Mouse (Mus musculus): ENCODE data around the gene Klhl2.

The Klhl2 gene

GRCm38 (mm10) chr8:64832581-64833135 is 17.2 kb downstream of the Klhl2 start:
- in situ Hi-C loops (cut with MboI; ENCODE audit: low sequenced_read_pairs): no loop called here

- in situ Hi-C loops (cut with MboI; ENCODE audit: low sequenced_read_pairs): no loop called here
Observed at GRCm38 (mm10) chr8:64831656-64832055, 18.2 kb downstream of the Klhl2 start.

GRCm38 (mm10) chr8:64829921-64830320 is 19.9 kb downstream of the Klhl2 start:
- in situ Hi-C loops (cut with MboI; ENCODE audit: low sequenced_read_pairs): no loop called here

- in situ Hi-C loops (cut with MboI; ENCODE audit: low sequenced_read_pairs): no loop called here
Observed at GRCm38 (mm10) chr8:64829391-64829790, 20.4 kb downstream of the Klhl2 start.

GRCm38 (mm10) chr8:64828466-64828865 is 21.4 kb downstream of the Klhl2 start:
- in situ Hi-C loops (cut with MboI; ENCODE audit: low sequenced_read_pairs): no loop called here

- in situ Hi-C loops (cut with MboI; ENCODE audit: low sequenced_read_pairs): no loop called here
Observed at GRCm38 (mm10) chr8:64827356-64827755, 22.5 kb downstream of the Klhl2 start.

GRCm38 (mm10) chr8:64826461-64826860 is 23.4 kb downstream of the Klhl2 start:
- in situ Hi-C loops (cut with MboI; ENCODE audit: low sequenced_read_pairs): no loop called here

- in situ Hi-C loops (cut with MboI; ENCODE audit: low sequenced_read_pairs): no loop called here
Observed at GRCm38 (mm10) chr8:64823905-64824304, 25.9 kb downstream of the Klhl2 start.

GRCm38 (mm10) chr8:64820940-64821339 is 28.9 kb downstream of the Klhl2 start:
- in situ Hi-C loops (cut with MboI; ENCODE audit: low sequenced_read_pairs): no loop called here

- in situ Hi-C loops (cut with MboI; ENCODE audit: low sequenced_read_pairs): no loop called here
Observed at GRCm38 (mm10) chr8:64811790-64812189, 38.0 kb downstream of the Klhl2 start.

GRCm38 (mm10) chr8:64811083-64811482 is 38.7 kb downstream of the Klhl2 start:
- in situ Hi-C loops (cut with MboI; ENCODE audit: low sequenced_read_pairs): no loop called here

GRCm38 (mm10) chr8:64806558-64806957 is 43.3 kb downstream of the Klhl2 start:
- in situ Hi-C loops (cut with MboI; ENCODE audit: low sequenced_read_pairs): no loop called here

GRCm38 (mm10) chr8:64804971-64805370 is 44.8 kb downstream of the Klhl2 start:
- in situ Hi-C loops (cut with MboI; ENCODE audit: low sequenced_read_pairs): no loop called here

GRCm38 (mm10) chr8:64799306-64799705 is 50.5 kb downstream of the Klhl2 start:
- in situ Hi-C loops (cut with MboI; ENCODE audit: low sequenced_read_pairs): no loop called here

GRCm38 (mm10) chr8:64798503-64798902 is 51.3 kb downstream of the Klhl2 start:
- in situ Hi-C loops (cut with MboI; ENCODE audit: low sequenced_read_pairs): no loop called here

- in situ Hi-C loops (cut with MboI; ENCODE audit: low sequenced_read_pairs): no loop called here
Observed at GRCm38 (mm10) chr8:64797751-64798150, 52.1 kb downstream of the Klhl2 start.

GRCm38 (mm10) chr8:64791250-64791881 is 58.5 kb downstream of the Klhl2 start:
- in situ Hi-C loops (cut with MboI; ENCODE audit: low sequenced_read_pairs): no loop called here

- in situ Hi-C loops (cut with MboI; ENCODE audit: low sequenced_read_pairs): no loop called here
Observed at GRCm38 (mm10) chr8:64790418-64790817, 59.4 kb downstream of the Klhl2 start.

GRCm38 (mm10) chr8:64788715-64789114 is 61.1 kb downstream of the Klhl2 start:
- in situ Hi-C loops (cut with MboI; ENCODE audit: low sequenced_read_pairs): no loop called here

GRCm38 (mm10) chr8:64786801-64787200 is 63.0 kb downstream of the Klhl2 start:
- in situ Hi-C loops (cut with MboI; ENCODE audit: low sequenced_read_pairs): no loop called here

- in situ Hi-C loops (cut with MboI; ENCODE audit: low sequenced_read_pairs): no loop called here
Observed at GRCm38 (mm10) chr8:64784235-64784634, 65.6 kb downstream of the Klhl2 start.

- in situ Hi-C loops (cut with MboI; ENCODE audit: low sequenced_read_pairs): no loop called here
Observed at GRCm38 (mm10) chr8:64781947-64782346, 67.9 kb downstream of the Klhl2 start.

- in situ Hi-C loops (cut with MboI; ENCODE audit: low sequenced_read_pairs): no loop called here
Observed at GRCm38 (mm10) chr8:64777925-64778324, 71.9 kb downstream of the Klhl2 start.
